Mouse (Mus musculus) lung, embryonic 14.5 days (tissue): ENCODE results near the gene Pak6. TPM values are rescaled to one million over a fixed set of nuclear protein-coding genes. Genes with fewer than 3 reads are reported as not detected.

Experiments
- ATAC-seq: fragments of 200-750 bp; cut with Nextera tagmentation; 2 replicates; pipeline ENCODE4 v1.8.0; 2017; ENCODE audit warnings: mild to moderate bottlenecking, moderate TSS enrichment, moderate library complexity; ENCODE audit not compliant: insufficient read depth
- DNase-seq: peaks from one replicate; pipeline ENCODE4 v3.0.0-alpha.2; 2015
- H3K27ac ChIP-seq: fragments of 300-500 bp; sonication (generic); 2 replicates; pipeline ENCODE4 v1.5.1; 2014; ENCODE audit warnings: low read depth, mild to moderate bottlenecking, moderate library complexity
- H3K27me3 ChIP-seq: fragments of 300-500 bp; sonication (generic); 2 replicates; pipeline ENCODE4 v1.6.1; 2014; ENCODE audit warnings: low read length, control low read depth; ENCODE audit not compliant: insufficient read depth
- H3K36me3 ChIP-seq: fragments of 300-500 bp; sonication (generic); 2 replicates; pipeline ENCODE4 v1.6.1; 2014; ENCODE audit warnings: control low read depth; ENCODE audit not compliant: insufficient read depth
- H3K4me1 ChIP-seq: fragments of 300-500 bp; sonication (generic); 2 replicates; pipeline ENCODE4 v1.6.1; 2014; ENCODE audit warnings: antibody characterized with exemption, control low read depth; ENCODE audit not compliant: insufficient read depth
- H3K4me2 ChIP-seq: fragments of 300-500 bp; sonication (generic); 2 replicates; pipeline ENCODE4 v1.6.1; 2014; ENCODE audit warnings: mild to moderate bottlenecking
- H3K4me3 ChIP-seq: fragments of 300-500 bp; sonication (generic); 2 replicates; pipeline ENCODE4 v1.5.1; 2014; ENCODE audit warnings: low read depth, low read length
- H3K9ac ChIP-seq: fragments of 300-500 bp; sonication (generic); 2 replicates; pipeline ENCODE4 v1.6.1; 2014
- H3K9me3 ChIP-seq: fragments of 300-500 bp; sonication (generic); 2 replicates; pipeline ENCODE4 v1.6.1; 2016; ENCODE audit warnings: low read depth, low read length, control low read depth
- CTCF ChIP-seq: IDR thresholded peaks from 2 replicates; pipeline ENCODE4 v1.5.1; 2016; ENCODE audit warnings: antibody characterized with exemption, low read depth
- WGBS: fragments of 180-500 bp; shearing (Covaris S2); extraction: QIAGEN DNeasy Blood & Tissue Kit; methylation state at CpG from one replicate; pipeline ENCODE4 v1.1.7; 2014; 5-methylcytosine and 5-hydroxymethylcytosine counted together
- polyA plus RNA-seq: library from polyadenylated mRNA; unstranded; fragments of >200 nt; fragmentation: Nextera tagmentation; extraction: Ambion mirVana; gene quantifications from 2 replicates; pipeline ENCODE4 v1.2.1, GENCODE M21; 2014

Pak6 gene
- polyA plus RNA-seq, 1 experiment from 2014 or later: 0.95 TPM

- peaks cover 9% of the 10 kb centered on the region for H3K27me3 ChIP-seq
- no peak for TF ChIP-seq CTCF
Measured at GRCm38 (mm10) chr2:118741183-118741582, 78.1 kb downstream of the Pak6 start.

GRCm38 (mm10) chr2:118743261-118743943 is 80.3 kb downstream of the Pak6 start:
- Histone ChIP-seq H3K4me2 (no peak overlapping the region), H3K27ac (no peak overlapping the region), H3K4me1 (peaks cover 8% of the 10 kb centered on the region; the same call in 1 of the 2 replicates), H3K9me3 (no peaks in the 10 kb centered on the region), H3K27me3 (peaks cover 9% of the 10 kb centered on the region), H3K4me3 (no peak overlapping the region), H3K36me3 (no peaks in the 10 kb centered on the region), H3K9ac (no peak overlapping the region)
- DNase-seq (peak; percentile 88), ATAC-seq (no peak)
- 26% methylated on average over 8 of the region's 8 CpGs for WGBS
- peak; percentile 89 for TF ChIP-seq CTCF

More at GRCm38 (mm10) chr2:118741183-118741582, 78.1 kb downstream of the Pak6 start:
- no peaks in the 10 kb centered on the region for H3K4me1 ChIP-seq
- no peak overlapping the region for H3K4me2 ChIP-seq
- no peak overlapping the region for H3K27ac ChIP-seq
- no peak overlapping the region for H3K4me3 ChIP-seq
- no peak overlapping the region for H3K9ac ChIP-seq
- ATAC-seq (no peak), DNase-seq (peak; percentile 17)
- 51% methylated on average over 9 of the region's 9 CpGs for WGBS
- H3K9me3 ChIP-seq: no peaks in the 10 kb centered on the region
- H3K36me3 ChIP-seq: no peaks in the 10 kb centered on the region

GRCm38 (mm10) chr2:118744621-118745020 is 81.5 kb downstream of the Pak6 start:
- Histone ChIP-seq H3K4me3 (no peak overlapping the region), H3K9me3 (no peaks in the 10 kb centered on the region), H3K27me3 (peaks cover 9% of the 10 kb centered on the region), H3K9ac (no peak overlapping the region), H3K36me3 (no peaks in the 10 kb centered on the region), H3K27ac (no peak overlapping the region), H3K4me1 (peaks cover 10% of the 10 kb centered on the region; the same call in 1 of the 2 replicates), H3K4me2 (peak overlapping the region; percentile 91)
- ATAC-seq (no peak), DNase-seq (no peak)
- 9% methylated on average over 7 of the region's 7 CpGs for WGBS
- TF ChIP-seq CTCF: no peak

- no peak for TF ChIP-seq CTCF
- Histone ChIP-seq H3K36me3 (0 out of 2 replicates have a peak, but pooled peaks cover 5% of the 10 kb centered on the region), H3K27ac (peak within 1 kb of the TSS; percentile 38; the same call in 1 of the 2 replicates), H3K9me3 (no peaks in the 10 kb centered on the region), H3K4me2 (peak within 1 kb of the TSS; percentile 91), H3K9ac (peak within 1 kb of the TSS; percentile 80), H3K4me3 (peak within 1 kb of the TSS; percentile 76), H3K4me1 (peaks cover 11% of the 10 kb centered on the region), H3K27me3 (peaks cover 9% of the 10 kb centered on the region)
- DNase-seq (peak; percentile 96), ATAC-seq (peak; percentile 92)
- WGBS: 0% methylated on average over 52 of the region's 57 CpGs
Measured at GRCm38 (mm10) chr2:118745232-118745884, 82.3 kb downstream of the Pak6 start, which contains the start of gene Inafm2. Gene Inafm2 (plus strand): TSS chr2:118745758.

- DNase-seq (peak; percentile 55), ATAC-seq (peak; percentile 53)
- no peaks in the 10 kb centered on the region for H3K9me3 ChIP-seq
- WGBS: under 1% methylated on average over 106 of the region's 113 CpGs
- no peak for TF ChIP-seq CTCF
- peaks cover 9% of the 10 kb centered on the region for H3K27me3 ChIP-seq
- H3K4me2 ChIP-seq: peak overlapping the region; percentile 91
- H3K36me3 ChIP-seq: 0 out of 2 replicates have a peak, but pooled peaks cover 6% of the 10 kb centered on the region
- H3K4me1 ChIP-seq: peaks cover 11% of the 10 kb centered on the region
- H3K27ac ChIP-seq: peak overlapping the region; percentile 38; the same call in 1 of the 2 replicates
- peak overlapping the region; percentile 80 for H3K9ac ChIP-seq
- H3K4me3 ChIP-seq: peak overlapping the region; percentile 76
Measured at GRCm38 (mm10) chr2:118745915-118746901, 83.1 kb downstream of the Pak6 start.

- H3K9ac ChIP-seq: no peak overlapping the region
- H3K27me3 ChIP-seq: peaks cover 9% of the 10 kb centered on the region
- no peak overlapping the region for H3K27ac ChIP-seq
- peak; percentile 85 for DNase-seq
- peak overlapping the region; percentile 76 for H3K4me3 ChIP-seq
- 0 out of 2 replicates have a peak, but pooled peaks cover 6% of the 10 kb centered on the region for H3K36me3 ChIP-seq
- ATAC-seq: no peak
- no peak for TF ChIP-seq CTCF
- peak overlapping the region; percentile 91 for H3K4me2 ChIP-seq
- WGBS: 23% methylated on average over 10 of the region's 10 CpGs
- H3K9me3 ChIP-seq: no peaks in the 10 kb centered on the region
- H3K4me1 ChIP-seq: peaks cover 14% of the 10 kb centered on the region
Measured at GRCm38 (mm10) chr2:118747301-118747960, 84.3 kb downstream of the Pak6 start.

Other genes with a start within 250 kb of the Pak6 start
- 214 and 218 TPM in 2 replicates for gene Srp14, start 183.6 kb upstream of the Pak6 start, polyA plus RNA-seq
- gene Bmf, start 113.6 kb upstream of the Pak6 start, polyA plus RNA-seq: 5.0 and 7.1 TPM in 2 replicates
- gene Bub1b, start 65.1 kb upstream of the Pak6 start, polyA plus RNA-seq: 125 and 133 TPM in 2 replicates
- not detected in 2 replicates for gene Ankrd63, start 40.7 kb downstream of the Pak6 start, polyA plus RNA-seq
- gene Plcb2, start 65.1 kb downstream of the Pak6 start, polyA plus RNA-seq: 1.3 and 1.5 TPM in 2 replicates
- 24.3 and 25.0 TPM in 2 replicates for gene Inafm2, start 82.5 kb downstream of the Pak6 start, polyA plus RNA-seq
- gene Ccdc9b, start 99.4 kb downstream of the Pak6 start, polyA plus RNA-seq: 0.50 and 0.55 TPM in 2 replicates
- gene Phgr1, start 109.5 kb downstream of the Pak6 start, polyA plus RNA-seq: not detected in 2 replicates
- 0.59 and 0.64 TPM in 2 replicates for gene Disp2, start 116.4 kb downstream of the Pak6 start, polyA plus RNA-seq
- 142 and 145 TPM in 2 replicates for gene Knstrn, start 150.7 kb downstream of the Pak6 start, polyA plus RNA-seq
- gene Ivd, start 198.7 kb downstream of the Pak6 start, polyA plus RNA-seq: 56.8 and 66.0 TPM in 2 replicates
- 0.83 and 0.92 TPM in 2 replicates for gene Bahd1, start 237.1 kb downstream of the Pak6 start, polyA plus RNA-seq